In genomic region chr5:38038710-38039592, GRCm38 (mm10) we compare ENCODE assay signal across 8 mouse cellular contexts. TPM values are rescaled to one million over a fixed set of nuclear protein-coding genes. Genes with fewer than 3 reads are reported as not detected.
DNase-seq lines count a peak whose midpoint lies in the region; ATAC-seq lines count a peak whose summit lies in the region.

TSS of gene Stx18 (plus strand) at chr5:38038742.

- DNase-seq in adipocyte (ENCODE audit: low spot score) = peak; percentile 92
- peak; percentile 95 for DNase-seq in embryo, embryonic 10 days (ENCODE audit: low spot score)
- peak; percentile 79 for DNase-seq in gastrocnemius, postnatal 10 days
- peak; percentile 87 for DNase-seq in induced T-regulatory cell, adult 2 months (ENCODE audit: low read depth)
- DNase-seq in left cerebral cortex, adult 9 months (ENCODE audit: low spot score in 2 of 2) = peak; percentile 55 to 90
- peak; percentile 85 for DNase-seq in right cerebral cortex, postnatal 14 days
- peak; percentile 77 to 83 for DNase-seq in urinary bladder, postnatal 36 days (ENCODE audit: low spot score in 2 of 2)

- ATAC-seq in megakaryocyte progenitor cell, adult 5-6 weeks (replicated peaks; ENCODE audit: poor library complexity) = peak; percentile 93

RNA-seq across cellular contexts. Expression of gene Stx18, which starts in this region (rescaled TPM):
- 10 to 100 TPM; 15.5 to 18.3 TPM for total RNA-seq in gastrocnemius, postnatal 10 days (2021)
- 28.5 and 36.1 TPM in 2 replicates for total RNA-seq in megakaryocyte progenitor cell, adult 5-6 weeks (2015)
- total RNA-seq in megakaryocyte progenitor cell, adult 5-6 weeks (2017) = 50.8 and 62.0 TPM in 2 replicates

Comparison
In these comparisons a context has a peak if more than half of its experiments do, and no peak if none do; other contexts are left out.
1. Peak in every context shown above with its lines: DNase-seq and ATAC-seq.